Mouse (Mus musculus) erythroblast, embryonic 14.5 days (primary cell): Measurements from ENCODE around the gene Noct. TPM values are rescaled to one million over a fixed set of nuclear protein-coding genes. Genes with fewer than 3 reads are reported as not detected.

Source experiments
- H3K27me3 ChIP-seq: 2 replicates; pipeline ENCODE4 v1.6.1; 2012; ENCODE audit warnings: inconsistent platforms; ENCODE audit not compliant: control insufficient read depth
- H3K36me3 ChIP-seq: 2 replicates; pipeline ENCODE4 v1.6.1; 2012; ENCODE audit warnings: mild to moderate bottlenecking, inconsistent platforms; ENCODE audit not compliant: control insufficient read depth
- H3K4me1 ChIP-seq: 2 replicates; pipeline ENCODE4 v1.6.1; 2012; ENCODE audit warnings: inconsistent platforms; ENCODE audit not compliant: control insufficient read depth
- H3K4me3 ChIP-seq: replicated peaks from 2 replicates; pipeline ENCODE3; 2012; ENCODE audit warnings: moderate library complexity, mild to moderate bottlenecking, inconsistent platforms
- H3K9me3 ChIP-seq: 2 replicates; pipeline ENCODE4 v1.6.1; 2012; ENCODE audit warnings: low read length, inconsistent platforms, mixed read lengths; ENCODE audit not compliant: control insufficient read depth
- GATA1 ChIP-seq: IDR thresholded peaks from 2 replicates; pipeline ENCODE4 v1.6.1; 2012; ENCODE audit warnings: low read length, inconsistent platforms, mixed read lengths
- TAL1 ChIP-seq: IDR thresholded peaks from 3 replicates; pipeline ENCODE4 v1.6.1; 2012; ENCODE audit warnings: low read length, inconsistent platforms, mixed read lengths
- polyA plus RNA-seq: library from polyadenylated mRNA; stranded (reverse); fragments of >175 nt; gene quantifications from 2 replicates; pipeline ENCODE4 v1.2.3, GENCODE M21; 2012

Gene Noct
- polyA plus RNA-seq, 1 experiment = 6.1 TPM

DNA sequence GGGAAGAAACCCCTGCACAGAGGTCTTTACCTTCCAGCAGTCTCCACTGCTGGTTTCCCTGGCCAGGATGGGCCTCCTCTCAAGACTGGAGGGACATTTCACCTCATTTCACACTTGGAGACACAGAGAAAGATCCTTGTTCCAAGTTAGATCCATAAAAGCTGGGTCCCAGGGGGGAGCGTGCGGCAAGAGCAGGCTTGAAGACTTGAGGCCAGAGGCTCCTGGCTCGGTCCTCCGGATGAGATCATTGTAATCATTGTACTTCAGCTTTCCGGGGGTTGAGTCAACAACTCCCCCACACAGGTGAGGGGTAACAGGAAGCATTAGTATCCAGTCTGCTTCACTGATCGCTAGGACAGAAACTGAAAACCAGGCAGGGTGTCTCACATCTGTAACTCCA, 30.2 kb upstream of the Noct start:
- no peaks in the 10 kb centered on the region for H3K9me3 ChIP-seq
- no peak overlapping the region for H3K4me3 ChIP-seq
- H3K36me3 ChIP-seq = no peaks in the 10 kb centered on the region
- TF ChIP-seq TAL1 = no peak
- no peak for TF ChIP-seq GATA1
- H3K27me3 ChIP-seq = peaks cover 4% of the 10 kb centered on the region
- H3K4me1 ChIP-seq = no peaks in the 10 kb centered on the region

DNA sequence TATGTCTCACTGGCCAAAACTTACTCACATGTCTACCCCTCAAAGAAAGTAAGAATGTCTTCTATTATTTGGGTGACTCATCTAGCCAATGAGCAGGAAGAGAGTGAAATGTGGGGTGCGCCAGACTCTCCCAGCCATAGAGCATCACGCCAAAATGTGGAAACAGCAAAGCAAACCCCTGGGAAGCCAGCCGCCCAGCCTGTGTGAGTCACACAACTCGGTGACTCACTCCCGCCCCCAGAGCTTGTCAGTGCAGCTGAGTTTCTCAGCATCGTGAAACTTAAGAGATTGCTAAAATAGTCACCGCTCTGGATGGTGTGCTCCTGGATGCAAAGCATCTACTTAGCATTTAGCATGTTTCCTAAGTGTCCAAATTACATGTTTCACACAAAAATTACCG, 28.9 kb upstream of the Noct start:
- no peak overlapping the region for H3K4me3 ChIP-seq
- peaks cover 7% of the 10 kb centered on the region for H3K27me3 ChIP-seq
- TF ChIP-seq GATA1 = no peak
- no peak for TF ChIP-seq TAL1
- H3K36me3 ChIP-seq = no peaks in the 10 kb centered on the region
- peaks cover 4% of the 10 kb centered on the region for H3K9me3 ChIP-seq
- H3K4me1 ChIP-seq = no peaks in the 10 kb centered on the region

DNA sequence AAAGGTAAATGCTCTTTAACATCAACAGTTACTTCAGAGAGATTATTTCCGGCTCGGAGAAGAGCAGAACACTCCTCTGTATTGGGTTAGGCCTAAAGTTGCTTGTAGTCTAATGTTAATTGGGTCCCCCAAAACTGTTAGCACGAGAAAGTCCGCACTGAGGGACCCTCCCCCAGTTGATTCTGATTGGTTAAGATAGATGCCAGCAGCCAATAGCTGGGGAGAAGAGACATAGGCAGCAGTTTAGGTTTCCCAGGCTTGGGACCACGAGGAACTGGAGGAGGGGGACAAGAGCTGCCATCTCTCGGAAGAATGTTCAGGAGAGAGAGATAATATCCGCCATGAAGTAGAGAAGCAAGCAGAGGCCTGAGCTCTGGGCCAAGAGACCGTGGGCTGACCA, 28.5 kb upstream of the Noct start:
- no peak for TF ChIP-seq TAL1
- TF ChIP-seq GATA1 = no peak
- peaks cover 7% of the 10 kb centered on the region for H3K27me3 ChIP-seq
- H3K36me3 ChIP-seq = no peaks in the 10 kb centered on the region
- H3K4me3 ChIP-seq = no peak overlapping the region
- H3K9me3 ChIP-seq = peaks cover 5% of the 10 kb centered on the region
- H3K4me1 ChIP-seq = no peaks in the 10 kb centered on the region

DNA sequence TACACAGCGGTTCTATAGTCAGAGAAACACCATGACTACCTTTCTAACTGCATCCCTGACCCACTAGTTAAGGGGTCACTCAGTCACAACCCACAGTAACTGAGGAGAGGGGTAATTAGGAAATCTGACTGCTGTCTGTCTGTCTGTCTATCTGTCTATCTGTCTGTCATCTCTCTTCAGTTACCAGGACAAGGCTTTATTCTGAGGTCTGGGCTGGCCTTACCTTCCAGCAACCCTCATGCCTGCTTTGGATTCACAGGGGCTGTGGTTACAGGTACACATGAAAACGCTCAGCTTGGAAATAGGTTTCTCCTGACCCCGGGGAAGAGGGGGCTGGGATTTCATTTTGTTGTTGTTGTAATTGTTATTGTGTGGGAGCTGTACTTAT, 27.5 kb upstream of the Noct start:
- Histone ChIP-seq H3K36me3 (no peaks in the 10 kb centered on the region), H3K9me3 (peaks cover 5% of the 10 kb centered on the region), H3K4me1 (no peaks in the 10 kb centered on the region), H3K27me3 (peaks cover 7% of the 10 kb centered on the region), H3K4me3 (no peak overlapping the region)
- TF ChIP-seq TAL1 (no peak), GATA1 (no peak)

DNA sequence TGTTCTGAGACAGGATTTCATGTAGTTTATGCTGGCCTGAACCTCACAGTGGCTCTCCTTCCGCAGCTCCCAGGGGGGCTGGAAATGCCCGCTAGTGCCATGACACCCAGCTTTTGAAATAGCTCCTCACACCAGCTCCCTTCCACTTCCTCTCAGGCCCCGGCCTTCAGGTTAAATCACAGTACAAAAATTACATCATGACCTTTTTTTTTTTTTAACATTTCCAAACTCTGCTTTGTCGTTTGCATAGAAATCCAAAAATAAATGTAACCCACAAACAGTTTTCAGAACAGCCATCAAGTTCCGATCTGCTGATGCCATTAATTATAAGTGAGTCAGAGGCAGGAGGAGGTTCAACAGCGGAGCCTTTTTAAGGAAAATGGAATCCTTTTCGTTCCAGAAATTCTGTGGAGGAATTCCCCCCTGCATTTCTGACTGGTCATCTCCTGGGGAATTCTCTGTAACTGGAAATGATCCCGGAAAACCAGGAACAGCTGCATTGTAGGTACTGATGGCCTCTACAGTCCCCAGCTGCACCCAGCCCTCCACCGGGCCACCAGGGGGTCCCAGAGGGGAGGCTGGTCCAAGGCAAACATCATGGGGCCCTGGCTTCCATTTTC, 27.0 kb upstream of the Noct start:
- H3K9me3 ChIP-seq = peaks cover 5% of the 10 kb centered on the region
- TF ChIP-seq GATA1 (no peak), TAL1 (no peak)
- peaks cover 7% of the 10 kb centered on the region for H3K27me3 ChIP-seq
- no peaks in the 10 kb centered on the region for H3K36me3 ChIP-seq
- no peak overlapping the region for H3K4me3 ChIP-seq
- H3K4me1 ChIP-seq = no peaks in the 10 kb centered on the region

DNA sequence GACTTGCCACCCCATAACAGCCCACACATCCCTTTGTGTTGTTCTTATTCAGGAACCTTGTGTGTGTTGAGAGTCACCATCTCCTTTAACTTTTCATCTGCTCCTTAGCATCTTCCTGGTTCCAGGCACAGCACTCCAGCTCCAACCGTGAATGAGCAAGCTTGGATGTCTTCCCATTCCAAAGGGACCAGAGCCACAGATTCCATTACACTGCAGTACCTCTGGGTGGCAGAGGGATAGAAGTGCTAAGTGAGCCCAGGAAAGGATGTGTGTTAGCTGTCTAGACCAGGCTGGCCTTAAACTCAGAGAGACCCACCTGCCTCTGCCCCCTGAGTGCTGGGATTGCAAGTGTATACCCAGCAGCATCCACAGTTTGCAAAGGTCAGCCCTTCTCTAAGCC, 26.0 kb upstream of the Noct start:
- Histone ChIP-seq H3K27me3 (peaks cover 7% of the 10 kb centered on the region), H3K4me1 (no peaks in the 10 kb centered on the region), H3K9me3 (peaks cover 5% of the 10 kb centered on the region), H3K4me3 (no peak overlapping the region), H3K36me3 (no peaks in the 10 kb centered on the region)
- TF ChIP-seq TAL1 (no peak), GATA1 (no peak)

DNA sequence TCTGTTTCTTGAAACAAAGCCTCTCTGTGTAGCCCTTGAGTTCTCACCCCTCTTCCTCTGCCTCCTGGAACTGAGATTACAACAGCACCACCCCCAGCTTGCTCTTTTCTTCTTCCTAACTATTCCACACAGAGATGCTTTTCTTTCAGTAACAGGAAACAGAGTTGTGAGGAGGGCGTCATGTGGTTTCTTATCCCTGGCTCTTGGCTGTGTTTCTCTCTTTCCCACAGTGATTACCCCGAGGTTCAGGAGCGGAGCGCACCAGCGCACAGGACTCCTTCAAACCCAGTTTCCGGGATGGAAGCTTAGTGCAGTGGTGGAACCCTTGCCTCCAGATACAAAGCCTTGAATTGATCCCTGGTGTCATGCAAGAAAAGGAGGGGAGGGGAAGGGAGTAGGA, 25.1 kb upstream of the Noct start:
- no peaks in the 10 kb centered on the region for H3K36me3 ChIP-seq
- peaks cover 5% of the 10 kb centered on the region for H3K9me3 ChIP-seq
- TF ChIP-seq GATA1 (no peak), TAL1 (no peak)
- H3K4me3 ChIP-seq = no peak overlapping the region
- peaks cover 7% of the 10 kb centered on the region for H3K27me3 ChIP-seq
- no peaks in the 10 kb centered on the region for H3K4me1 ChIP-seq

DNA sequence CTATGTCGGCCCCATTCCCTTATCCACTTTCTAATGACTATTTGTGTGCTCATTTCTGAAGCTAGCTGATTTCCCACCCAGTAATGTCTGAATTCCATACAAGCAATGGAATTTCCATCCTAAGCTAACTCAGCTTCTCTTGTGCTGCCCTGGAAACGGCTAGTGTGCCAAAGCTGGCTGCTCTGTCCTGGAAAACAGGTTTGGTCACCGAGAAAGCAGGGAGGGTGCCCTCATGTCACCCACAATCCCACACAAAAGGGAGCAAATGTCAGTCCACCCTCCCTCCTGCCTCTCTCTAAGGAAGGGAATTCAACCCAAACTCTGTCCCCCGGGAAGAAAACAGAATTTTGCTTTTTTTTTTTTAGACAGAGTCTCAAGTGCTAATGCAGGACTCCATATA, 23.9 kb upstream of the Noct start:
- Histone ChIP-seq H3K9me3 (peaks cover 11% of the 10 kb centered on the region), H3K36me3 (no peaks in the 10 kb centered on the region), H3K4me1 (no peaks in the 10 kb centered on the region), H3K27me3 (peaks cover 7% of the 10 kb centered on the region), H3K4me3 (no peak overlapping the region)
- no peak for TF ChIP-seq GATA1
- TF ChIP-seq TAL1 = no peak

DNA sequence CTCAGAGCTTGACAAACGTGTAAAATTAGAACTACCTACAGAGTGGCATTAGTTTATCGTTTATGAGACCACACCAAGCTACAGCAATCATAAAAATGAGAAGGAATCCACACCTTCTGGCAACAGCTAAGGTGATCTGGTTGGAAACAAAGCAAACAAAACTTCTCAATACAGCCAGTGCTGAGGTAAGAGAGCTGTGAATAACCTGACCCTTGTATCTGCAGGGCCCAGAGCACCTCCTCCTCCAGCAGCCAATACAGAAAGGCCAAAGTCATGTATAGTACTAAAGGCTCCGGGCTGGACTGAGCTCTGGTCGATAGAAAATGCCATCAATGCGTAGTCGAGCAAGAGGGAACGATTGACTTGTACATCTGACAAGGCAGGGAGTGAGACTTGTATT, 23.4 kb upstream of the Noct start:
- no peaks in the 10 kb centered on the region for H3K4me1 ChIP-seq
- H3K9me3 ChIP-seq = peaks cover 11% of the 10 kb centered on the region
- no peaks in the 10 kb centered on the region for H3K36me3 ChIP-seq
- TF ChIP-seq GATA1 (no peak), TAL1 (no peak)
- H3K27me3 ChIP-seq = peaks cover 7% of the 10 kb centered on the region
- no peak overlapping the region for H3K4me3 ChIP-seq

DNA sequence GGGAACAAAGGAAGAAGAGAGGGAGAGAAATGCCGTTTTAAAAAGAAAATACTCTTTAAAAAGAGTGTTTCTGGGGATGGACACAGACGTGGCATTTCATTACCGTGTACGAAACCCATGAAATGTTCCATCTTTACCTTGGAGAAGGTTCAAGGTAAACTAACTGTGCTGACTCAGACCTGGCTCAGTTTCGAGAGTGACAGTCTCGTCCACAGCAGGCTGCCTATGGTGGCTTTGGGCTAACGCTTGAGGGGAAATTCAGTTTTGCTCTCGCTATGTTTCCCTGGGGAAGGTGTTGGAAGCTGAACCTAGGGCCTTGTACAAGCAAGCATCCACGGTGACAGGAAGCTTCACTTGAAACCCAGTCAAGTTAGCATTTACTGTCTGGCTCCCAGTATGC, 22.3 kb upstream of the Noct start:
- Histone ChIP-seq H3K4me1 (no peaks in the 10 kb centered on the region), H3K36me3 (no peaks in the 10 kb centered on the region), H3K4me3 (no peak overlapping the region), H3K9me3 (peaks cover 11% of the 10 kb centered on the region), H3K27me3 (peaks cover 7% of the 10 kb centered on the region)
- TF ChIP-seq GATA1 (no peak), TAL1 (no peak)
